Mouse (Mus musculus) adrenal gland, postnatal 0 days (tissue): ENCODE measurements around the gene Unc5b. TPM values are rescaled to one million over a fixed set of nuclear protein-coding genes. Genes with fewer than 3 reads are reported as not detected.

Experiments used
- polyA plus RNA-seq: library from polyadenylated mRNA; unstranded; fragments of >200 nt; fragmentation: Nextera tagmentation; extraction: Ambion mirVana; gene quantifications from 2 replicates; pipeline ENCODE4 v1.2.1, GENCODE M21; 2015

Gene Unc5b
- polyA plus RNA-seq, result 1.4 and 2.0 TPM in 2 replicates

DNA sequence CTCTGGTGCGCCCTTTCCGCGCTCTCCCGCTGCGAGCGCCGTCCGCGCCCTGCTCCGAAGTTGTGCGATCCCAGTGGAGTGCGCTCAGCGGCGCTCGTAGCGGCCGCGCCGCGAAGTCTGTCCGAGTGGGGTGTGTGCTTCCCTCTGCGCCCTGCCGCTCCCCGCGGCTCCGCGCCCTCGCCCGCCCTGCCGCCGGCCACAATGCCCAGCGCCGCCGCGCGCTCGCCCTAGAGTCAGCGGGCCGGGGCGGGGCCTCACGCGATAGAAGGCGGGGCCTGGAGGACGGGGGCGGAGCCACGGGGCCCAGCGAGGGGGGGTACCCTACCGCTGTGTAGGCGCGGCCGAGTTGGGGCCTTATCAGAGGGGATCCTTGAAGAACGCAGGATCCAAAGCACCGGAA, at the start of gene Unc5b:
Unc5b (minus strand) TSS at position 203 of the 400 bp plus-strand sequence.

GRCm38 (mm10) chr10:60752040-60753020, 79.1 kb downstream of the Unc5b start, which contains the start of gene Slc29a3:
Gene Slc29a3 (minus strand): TSS chr10:60752794.

Other genes with a start within 250 kb of the Unc5b start
- gene Cdh23, start 135.1 kb downstream of the Unc5b start, polyA plus RNA-seq, result 0.30 and 0.43 TPM in 2 replicates
- gene Slc29a3, start 78.8 kb downstream of the Unc5b start, polyA plus RNA-seq, result 7.1 and 17.6 TPM in 2 replicates